In the genomic region with DNA sequence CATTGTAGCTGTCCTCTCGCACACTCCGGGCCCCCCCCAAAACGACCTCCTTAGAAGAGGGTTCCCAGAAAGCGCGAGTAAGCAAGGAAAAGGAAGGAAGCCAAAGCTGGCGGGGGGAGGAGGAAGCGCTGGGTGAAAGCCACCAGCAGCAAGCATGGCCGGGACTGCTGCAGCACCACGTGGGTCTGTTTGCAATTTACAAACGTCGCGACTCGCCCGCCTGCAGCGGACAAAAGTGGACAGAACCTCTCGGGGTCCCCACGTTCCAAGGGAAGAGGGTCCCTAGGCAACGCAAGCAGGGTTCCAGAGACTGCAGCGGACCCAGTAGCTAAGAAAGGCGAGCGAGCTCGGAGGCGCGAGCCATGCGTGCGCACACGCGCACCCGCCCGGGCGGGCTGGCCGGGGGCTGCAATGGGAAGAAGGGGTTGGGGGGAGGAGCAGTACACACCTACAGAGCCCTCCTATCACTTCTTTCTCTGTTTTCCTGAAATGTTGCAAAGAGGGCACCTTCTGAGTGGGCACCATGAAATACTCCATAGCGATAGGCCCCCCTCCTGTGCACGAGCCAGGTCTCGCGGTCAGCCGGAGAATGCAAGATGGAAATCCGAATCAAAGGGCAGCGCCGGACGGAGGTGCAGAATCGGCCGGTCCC, we compare ENCODE assay signal across 8 mouse cellular contexts. TPM values are rescaled to one million over a fixed set of nuclear protein-coding genes. Genes with fewer than 3 reads are reported as not detected.
DNase-seq lines count a peak whose midpoint lies in the region; ATAC-seq and TF ChIP-seq lines count a peak whose summit lies in the region.

No protein-coding gene starts in this region.

- peak overlapping the region; percentile 89 for H3K27ac ChIP-seq in embryonic facial prominence, embryonic 14.5 days (replicated peaks; ENCODE audit: low read depth, low read length)
- peak overlapping the region; percentile 92 for H3K27ac ChIP-seq in heart, embryonic 10.5 days
- H3K27ac ChIP-seq in liver, embryonic 14.5 days, result peak overlapping the region; percentile 85
- H3K27ac ChIP-seq in neural tube, embryonic 12.5 days, result peak overlapping the region; percentile 77
- H3K27ac ChIP-seq in testis, adult 2 months (ENCODE audit: control insufficient read depth, insufficient read depth, low read depth, low read length), result peak overlapping the region; percentile 91

- H3K4me1 ChIP-seq in embryonic facial prominence, embryonic 14.5 days (ENCODE audit: control insufficient read depth, insufficient read depth, low read length), result peaks cover 19% of the 10 kb centered on the region
- H3K4me1 ChIP-seq in heart, embryonic 10.5 days, result peaks cover 35% of the 10 kb centered on the region
- peaks cover 28 to 34% of the 10 kb centered on the region in 2 experiments for H3K4me1 ChIP-seq in liver, embryonic 14.5 days (replicated peaks; ENCODE audit: control insufficient read depth in 2 of 2, insufficient read depth in 2 of 2, low read length in 1 of 2)
- H3K4me1 ChIP-seq in neural tube, embryonic 12.5 days, result peaks cover 22% of the 10 kb centered on the region
- peaks cover 16% of the 10 kb centered on the region for H3K4me1 ChIP-seq in testis, adult 2 months (ENCODE audit: control insufficient read depth, insufficient read depth, low read length)

- H3K36me3 ChIP-seq in embryonic facial prominence, embryonic 14.5 days (ENCODE audit: control insufficient read depth, insufficient read depth, low read length), result no peaks in the 10 kb centered on the region
- no peaks in the 10 kb centered on the region for H3K36me3 ChIP-seq in heart, embryonic 10.5 days
- no peaks in the 10 kb centered on the region for H3K36me3 ChIP-seq in liver, embryonic 14.5 days (replicated peaks; ENCODE audit: control insufficient read depth, insufficient read depth, low read depth)
- no peaks in the 10 kb centered on the region; the same call in 1 of the 2 replicates for H3K36me3 ChIP-seq in neural tube, embryonic 12.5 days
- no peaks in the 10 kb centered on the region for H3K36me3 ChIP-seq in testis, adult 2 months (ENCODE audit: control insufficient read depth, insufficient read depth, low read length)

- H3K9me3 ChIP-seq in embryonic facial prominence, embryonic 14.5 days (ENCODE audit: control insufficient read depth, low read length), result no peaks in the 10 kb centered on the region
- no peaks in the 10 kb centered on the region for H3K9me3 ChIP-seq in heart, embryonic 10.5 days
- no peaks in the 10 kb centered on the region for H3K9me3 ChIP-seq in liver, embryonic 14.5 days (ENCODE audit: control insufficient read depth, low read length)
- no peaks in the 10 kb centered on the region for H3K9me3 ChIP-seq in neural tube, embryonic 12.5 days

- H3K4me2 ChIP-seq in embryonic facial prominence, embryonic 14.5 days (ENCODE audit: low read depth, low read length), result peak overlapping the region; percentile 72
- H3K4me2 ChIP-seq in liver, embryonic 14.5 days (ENCODE audit: low read depth), result peak overlapping the region; percentile 89
- H3K4me2 ChIP-seq in neural tube, embryonic 12.5 days (replicated peaks), result peak overlapping the region; percentile 87

- H3K9ac ChIP-seq in embryonic facial prominence, embryonic 14.5 days (ENCODE audit: low read depth, low read length), result peak overlapping the region; percentile 78
- H3K9ac ChIP-seq in liver, embryonic 14.5 days (replicated peaks), result peak overlapping the region; percentile 79
- peak overlapping the region; percentile 79 for H3K9ac ChIP-seq in neural tube, embryonic 12.5 days

- H3K27me3 ChIP-seq in embryonic facial prominence, embryonic 14.5 days (replicated peaks; ENCODE audit: control insufficient read depth, insufficient read depth, low read length), result no peaks in the 10 kb centered on the region
- no peaks in the 10 kb centered on the region for H3K27me3 ChIP-seq in heart, embryonic 10.5 days (ENCODE audit: insufficient read depth, poor library complexity, severe bottlenecking)
- no peaks in the 10 kb centered on the region for H3K27me3 ChIP-seq in liver, embryonic 14.5 days (ENCODE audit: control insufficient read depth, insufficient read depth, low read length)
- no peaks in the 10 kb centered on the region for H3K27me3 ChIP-seq in neural tube, embryonic 12.5 days (replicated peaks)
- no peaks in the 10 kb centered on the region for H3K27me3 ChIP-seq in testis, adult 2 months (ENCODE audit: control insufficient read depth, insufficient read depth, low read length)

- peak; percentile 34 for ATAC-seq in embryonic facial prominence, embryonic 14.5 days (ENCODE audit: low read depth)
- peak; percentile 27 for ATAC-seq in liver, embryonic 14.5 days (ENCODE audit: insufficient read depth)
- peak; percentile 48 for ATAC-seq in neural tube, embryonic 12.5 days (ENCODE audit: low FRiP score, low read depth)

- peak; percentile 83 for DNase-seq in A20 (ENCODE audit: low read depth, low spot score)
- peak; percentile 67 to 81 for DNase-seq in adrenal gland, postnatal 36 days
- DNase-seq in embryonic facial prominence, embryonic 14.5 days (ENCODE audit: low spot score), result peak; percentile 71
- DNase-seq in heart, embryonic 10.5 days (ENCODE audit: low spot score), result peak; percentile 88
- peak; percentile 84 for DNase-seq in kidney, postnatal 10 days
- DNase-seq in liver, embryonic 14.5 days (ENCODE audit: low read depth in 3 of 3, low spot score in 3 of 3), result peak in 1 of 3 experiments; percentile 41

- TF ChIP-seq CTCF in liver, embryonic 14.5 days (IDR thresholded peaks at IDR 0.05; ENCODE audit: low read depth), result no peak
- TF ChIP-seq CTCF in testis, adult 2 months (IDR thresholded peaks at IDR 0.05; ENCODE audit: control insufficient read depth, insufficient read depth, insufficient replicate concordance, low read depth, low read length), result no peak

- peak overlapping the region; percentile 81 for H3K4me3 ChIP-seq in embryonic facial prominence, embryonic 14.5 days (ENCODE audit: low read depth, low read length)
- H3K4me3 ChIP-seq in heart, embryonic 10.5 days, result peak overlapping the region; percentile 71
- H3K4me3 ChIP-seq in liver, embryonic 14.5 days (ENCODE audit: insufficient read depth in 1 of 2, low read depth in 2 of 2, low read length in 2 of 2), result peak overlapping the region; percentile 72 to 87
- peak overlapping the region; percentile 74 for H3K4me3 ChIP-seq in neural tube, embryonic 12.5 days
- H3K4me3 ChIP-seq in testis, adult 2 months (ENCODE audit: control insufficient read depth, low read depth, low read length), result peak overlapping the region; percentile 92

- peak; percentile 32; the same call in 1 of the 2 replicates for TF ChIP-seq POLR2A in testis, adult 2 months (IDR thresholded peaks at IDR 0.05; ENCODE audit: control insufficient read depth, low read depth, low read length)

- TF ChIP-seq EP300 in liver, embryonic 14.5 days (IDR thresholded peaks at IDR 0.05; ENCODE audit: low read depth), result no peak

- 1% methylated on average over 21 of the region's 43 CpGs for WGBS in embryonic facial prominence, embryonic 14.5 days
- WGBS in heart, embryonic 10.5 days, result under 1% methylated on average over 43 of the region's 43 CpGs
- under 1% methylated on average over 43 of the region's 43 CpGs for WGBS in liver, embryonic 14.5 days (ENCODE audit: insufficient replicate concordance)
- WGBS in neural tube, embryonic 12.5 days, result 0% methylated on average over 43 of the region's 43 CpGs

RNA-seq across cellular contexts. Expression of a gene that starts 0.5 kb away (rescaled TPM):
- total RNA-seq in adrenal gland, postnatal 36 days (2021), result 1 to 10 TPM; 3.2 to 7.9 TPM
- 16.6 and 17.2 TPM in 2 replicates for polyA plus RNA-seq in embryonic facial prominence, embryonic 14.5 days (2014; fragmentation: Nextera tagmentation; extraction: Ambion mirVana)
- 9.5 and 17.5 TPM in 2 replicates for polyA plus RNA-seq in heart, embryonic 10.5 days (2016; fragmentation: Nextera tagmentation; extraction: Ambion mirVana)
- 5.4 and 6.9 TPM in 2 replicates for polyA plus RNA-seq in liver, embryonic 14.5 days (2012; rRNA removed)
- polyA plus RNA-seq in liver, embryonic 14.5 days (2014; fragmentation: Nextera tagmentation; extraction: Ambion mirVana), result 4.6 and 4.8 TPM in 2 replicates
- 13.5 and 14.2 TPM in 2 replicates for polyA plus RNA-seq in neural tube, embryonic 12.5 days (2016; fragmentation: Nextera tagmentation; extraction: Ambion mirVana)
- polyA plus RNA-seq in testis, adult 2 months (2012; rRNA removed), result 1.9 TPM in 2 replicates

RNA-seq across cellular contexts. Expression of a gene that starts 17.5 kb away (rescaled TPM):
- total RNA-seq in adrenal gland, postnatal 36 days (2021), result 1 to 10 TPM; 6.7 to 8.2 TPM
- polyA plus RNA-seq in embryonic facial prominence, embryonic 14.5 days (2014; fragmentation: Nextera tagmentation; extraction: Ambion mirVana), result 89.2 and 112 TPM in 2 replicates
- 87.3 and 201 TPM in 2 replicates for polyA plus RNA-seq in heart, embryonic 10.5 days (2016; fragmentation: Nextera tagmentation; extraction: Ambion mirVana)
- polyA plus RNA-seq in liver, embryonic 14.5 days (2012; rRNA removed), result 1.5 and 2.2 TPM in 2 replicates
- 1.2 and 3.2 TPM in 2 replicates for polyA plus RNA-seq in liver, embryonic 14.5 days (2014; fragmentation: Nextera tagmentation; extraction: Ambion mirVana)
- polyA plus RNA-seq in neural tube, embryonic 12.5 days (2016; fragmentation: Nextera tagmentation; extraction: Ambion mirVana), result 30.2 and 33.2 TPM in 2 replicates
- 2.2 and 6.1 TPM in 2 replicates for polyA plus RNA-seq in testis, adult 2 months (2012; rRNA removed)

RNA-seq across cellular contexts. Expression of a gene that starts 35.4 kb away (rescaled TPM):
- total RNA-seq in adrenal gland, postnatal 36 days (2021), result 10 to 100 TPM; 19.9 to 20.1 TPM
- polyA plus RNA-seq in embryonic facial prominence, embryonic 14.5 days (2014; fragmentation: Nextera tagmentation; extraction: Ambion mirVana), result 34.7 and 36.3 TPM in 2 replicates
- polyA plus RNA-seq in heart, embryonic 10.5 days (2016; fragmentation: Nextera tagmentation; extraction: Ambion mirVana), result 13.9 and 20.7 TPM in 2 replicates
- polyA plus RNA-seq in liver, embryonic 14.5 days (2012; rRNA removed), result 2.8 and 3.4 TPM in 2 replicates
- polyA plus RNA-seq in liver, embryonic 14.5 days (2014; fragmentation: Nextera tagmentation; extraction: Ambion mirVana), result 1.7 and 2.7 TPM in 2 replicates
- polyA plus RNA-seq in neural tube, embryonic 12.5 days (2016; fragmentation: Nextera tagmentation; extraction: Ambion mirVana), result 36.5 and 36.7 TPM in 2 replicates
- polyA plus RNA-seq in testis, adult 2 months (2012; rRNA removed), result 3.7 and 4.2 TPM in 2 replicates
